Mouse (Mus musculus): Measurements from ENCODE around the gene Tut1. TPM values are rescaled to one million over a fixed set of nuclear protein-coding genes. Genes with fewer than 3 reads are reported as not detected.

Tut1 gene
- polyA plus RNA-seq (2014; fragmentation: Illumina TruSeq; extraction: RNeasy Lipid Tissue Mini Kit (QIAGEN cat#74804); ENCODE audit: insufficient read depth, low read depth, low replicate concordance) = 8.5 TPM

DNA sequence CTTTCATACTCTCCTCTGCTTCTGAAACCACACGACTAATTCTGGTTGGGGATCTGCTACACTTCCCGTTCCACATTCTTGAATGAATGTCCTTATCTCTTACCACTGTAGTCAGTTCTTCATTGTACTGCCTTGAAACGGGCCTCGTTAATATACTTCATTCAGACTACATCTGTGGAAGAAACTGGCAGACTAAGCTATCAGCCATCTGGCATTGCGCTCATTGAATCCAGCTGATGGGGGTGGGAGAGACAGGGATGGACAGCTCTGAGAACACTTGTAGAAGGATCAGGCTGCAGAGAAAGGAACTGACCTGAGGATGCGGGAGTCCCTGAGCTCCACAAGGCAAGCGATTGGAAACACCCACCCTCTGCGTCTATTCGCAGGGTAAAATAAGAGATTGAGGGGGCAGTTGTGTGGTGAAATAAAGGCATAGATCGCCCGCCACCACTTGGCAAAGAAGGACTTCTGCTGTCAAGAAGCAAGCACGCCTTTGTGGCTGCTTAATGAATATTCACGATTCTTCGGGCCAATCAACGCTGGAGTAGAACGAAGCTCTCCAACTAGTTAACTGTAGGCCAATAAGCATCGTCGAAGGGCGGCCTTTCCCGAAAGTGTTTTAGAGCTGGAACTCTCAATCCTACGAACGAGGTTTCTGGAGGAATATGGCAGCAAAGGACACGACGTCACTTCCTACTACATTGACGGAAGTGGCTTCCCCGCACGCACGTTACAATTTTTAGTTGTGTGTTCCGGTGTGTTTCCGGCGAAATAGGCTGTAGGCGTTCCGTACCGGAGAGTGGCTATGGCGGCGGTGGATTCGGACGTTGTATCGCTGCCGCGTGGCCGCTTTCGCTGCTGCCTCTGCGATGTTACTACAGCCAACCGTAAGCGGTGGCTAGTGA, at the start of gene Tut1:
TSS of gene Tut1 (plus strand) at position 713 of the 905 bp plus-strand sequence.

GRCm38 (mm10) chr19:8920073-8920736, 33.4 kb upstream of the Tut1 start, which contains the start of gene B3gat3:
B3gat3 (plus strand) TSS chr19:8920374.

DNA sequence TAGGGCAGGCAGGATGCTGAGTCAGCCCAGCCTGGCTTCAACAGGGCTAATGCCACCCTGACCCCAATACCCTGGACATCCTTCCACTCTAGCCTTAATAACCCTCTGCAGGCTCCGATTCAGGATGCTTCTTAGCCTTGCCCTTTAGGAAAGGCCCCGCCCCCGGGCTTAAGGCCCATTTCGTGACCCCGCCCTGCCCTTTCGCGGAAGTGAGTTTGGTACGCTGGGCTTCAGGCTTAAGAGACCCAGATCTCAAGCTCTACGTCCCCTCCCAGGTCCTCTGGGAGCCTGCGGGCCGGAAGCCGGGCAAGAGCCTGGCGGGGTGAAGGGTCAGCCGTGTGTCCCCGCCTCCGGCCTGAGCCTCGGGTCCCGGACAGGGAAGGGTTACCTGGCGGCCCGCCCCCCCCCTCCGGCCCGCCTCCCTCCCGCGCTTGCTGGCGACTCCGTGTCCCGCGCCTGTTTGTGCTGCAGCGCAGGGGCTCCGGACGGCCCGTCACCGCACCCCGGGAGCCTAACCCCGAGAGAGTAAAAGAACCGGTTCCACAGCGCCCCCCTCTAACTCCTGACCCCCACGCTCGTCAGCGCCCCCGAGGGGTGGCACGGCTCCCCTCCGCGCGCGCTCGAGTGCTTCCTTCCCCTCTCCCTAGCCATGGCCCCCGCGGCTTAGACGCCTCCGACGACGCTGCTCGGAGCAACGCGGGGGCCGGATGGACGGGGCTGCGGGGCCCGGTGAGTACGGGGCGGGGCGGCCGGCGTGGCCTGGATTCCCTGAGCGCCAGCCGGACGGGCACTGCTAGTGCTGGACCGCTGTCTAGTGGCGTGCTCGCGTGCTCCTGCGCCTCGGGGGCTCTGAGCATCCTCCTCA, 24.2 kb upstream of the Tut1 start, which contains the start of the genes Rom1 and Eml3:
TSS of gene Rom1 (minus strand) at position 133 of the 865 bp plus-strand sequence.
TSS of gene Eml3 (plus strand) at position 329 of the 865 bp plus-strand sequence.

GRCm38 (mm10) chr19:8941515-8942217, 12.0 kb upstream of the Tut1 start, which contains the start of gene Mta2:
Mta2 (plus strand) TSS chr19:8941875.

GRCm38 (mm10) chr19:8966590-8967372, 13.1 kb downstream of the Tut1 start, which contains the start of gene Eef1g:
Eef1g (plus strand) TSS chr19:8967041.

DNA sequence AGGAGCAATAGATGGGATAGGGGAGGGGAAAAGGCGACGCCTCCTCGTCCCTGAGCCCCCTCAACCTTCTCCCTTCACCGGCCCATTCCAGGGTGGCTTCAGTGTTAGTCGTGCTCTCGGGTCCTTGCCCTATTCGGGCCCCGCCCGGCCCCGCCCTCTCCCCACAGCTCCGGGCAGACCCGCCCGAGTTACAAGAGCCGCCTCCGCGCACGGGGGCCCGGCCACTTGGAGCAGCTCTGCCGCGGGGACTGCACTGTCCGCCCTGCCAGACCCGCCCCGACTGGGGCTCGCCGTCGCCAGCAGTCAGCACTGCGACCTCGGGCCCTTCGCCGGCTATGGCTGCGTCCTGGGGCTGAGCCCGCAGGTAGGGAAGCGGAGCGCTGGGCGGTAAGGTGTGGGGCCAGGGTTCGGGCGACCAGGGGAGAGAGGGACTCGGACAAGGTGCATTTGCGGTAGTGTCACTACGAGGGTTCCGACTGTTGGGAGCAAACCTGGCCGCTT, 35.5 kb downstream of the Tut1 start, which contains the start of gene Ahnak:
TSS of gene Ahnak (plus strand) at position 219 of the 501 bp plus-strand sequence.

Other genes with a start within 250 kb of the Tut1 start
- gene Slc3a2, start 230.5 kb upstream of the Tut1 start, polyA plus RNA-seq (2014; fragmentation: Illumina TruSeq; extraction: RNeasy Lipid Tissue Mini Kit (QIAGEN cat#74804); ENCODE audit: insufficient read depth, low read depth, low replicate concordance) = 184 TPM
- 29.3 TPM for gene Wdr74, start 218.0 kb upstream of the Tut1 start, polyA plus RNA-seq (2014; fragmentation: Illumina TruSeq; extraction: RNeasy Lipid Tissue Mini Kit (QIAGEN cat#74804); ENCODE audit: insufficient read depth, low read depth, low replicate concordance)
- not detected for gene 1700092M07Rik, start 213.1 kb upstream of the Tut1 start, polyA plus RNA-seq (2014; fragmentation: Illumina TruSeq; extraction: RNeasy Lipid Tissue Mini Kit (QIAGEN cat#74804); ENCODE audit: insufficient read depth, low read depth, low replicate concordance)
- 52.5 TPM for gene Stx5a, start 212.4 kb upstream of the Tut1 start, polyA plus RNA-seq (2014; fragmentation: Illumina TruSeq; extraction: RNeasy Lipid Tissue Mini Kit (QIAGEN cat#74804); ENCODE audit: insufficient read depth, low read depth, low replicate concordance)
- 135 TPM for gene Nxf1, start 196.8 kb upstream of the Tut1 start, polyA plus RNA-seq (2014; fragmentation: Illumina TruSeq; extraction: RNeasy Lipid Tissue Mini Kit (QIAGEN cat#74804); ENCODE audit: insufficient read depth, low read depth, low replicate concordance)
- gene Tmem223, start 182.9 kb upstream of the Tut1 start, polyA plus RNA-seq (2014; fragmentation: Illumina TruSeq; extraction: RNeasy Lipid Tissue Mini Kit (QIAGEN cat#74804); ENCODE audit: insufficient read depth, low read depth, low replicate concordance) = 124 TPM
- 59.3 TPM for gene Tmem179b, start 179.4 kb upstream of the Tut1 start, polyA plus RNA-seq (2014; fragmentation: Illumina TruSeq; extraction: RNeasy Lipid Tissue Mini Kit (QIAGEN cat#74804); ENCODE audit: insufficient read depth, low read depth, low replicate concordance)
- gene Taf6l, start 167.4 kb upstream of the Tut1 start, polyA plus RNA-seq (2014; fragmentation: Illumina TruSeq; extraction: RNeasy Lipid Tissue Mini Kit (QIAGEN cat#74804); ENCODE audit: insufficient read depth, low read depth, low replicate concordance) = 4.5 TPM
- 97.1 TPM for gene Polr2g, start 155.3 kb upstream of the Tut1 start, polyA plus RNA-seq (2014; fragmentation: Illumina TruSeq; extraction: RNeasy Lipid Tissue Mini Kit (QIAGEN cat#74804); ENCODE audit: insufficient read depth, low read depth, low replicate concordance)
- gene Zbtb3, start 151.3 kb upstream of the Tut1 start, polyA plus RNA-seq (2014; fragmentation: Illumina TruSeq; extraction: RNeasy Lipid Tissue Mini Kit (QIAGEN cat#74804); ENCODE audit: insufficient read depth, low read depth, low replicate concordance) = 1.6 TPM
- gene Ttc9c, start 134.5 kb upstream of the Tut1 start, polyA plus RNA-seq (2014; fragmentation: Illumina TruSeq; extraction: RNeasy Lipid Tissue Mini Kit (QIAGEN cat#74804); ENCODE audit: insufficient read depth, low read depth, low replicate concordance) = 10.6 TPM
- 37.3 TPM for gene Hnrnpul2, start 133.8 kb upstream of the Tut1 start, polyA plus RNA-seq (2014; fragmentation: Illumina TruSeq; extraction: RNeasy Lipid Tissue Mini Kit (QIAGEN cat#74804); ENCODE audit: insufficient read depth, low read depth, low replicate concordance)
- gene AC129217.1, start 124.1 kb upstream of the Tut1 start, polyA plus RNA-seq (2014; fragmentation: Illumina TruSeq; extraction: RNeasy Lipid Tissue Mini Kit (QIAGEN cat#74804); ENCODE audit: insufficient read depth, low read depth, low replicate concordance) = not detected
- gene Bscl2, start 116.4 kb upstream of the Tut1 start, polyA plus RNA-seq (2014; fragmentation: Illumina TruSeq; extraction: RNeasy Lipid Tissue Mini Kit (QIAGEN cat#74804); ENCODE audit: insufficient read depth, low read depth, low replicate concordance) = 60.1 TPM
- not detected for gene Gng3, start 114.7 kb upstream of the Tut1 start, polyA plus RNA-seq (2014; fragmentation: Illumina TruSeq; extraction: RNeasy Lipid Tissue Mini Kit (QIAGEN cat#74804); ENCODE audit: insufficient read depth, low read depth, low replicate concordance)
- gene Lrrn4cl, start 103.1 kb upstream of the Tut1 start, polyA plus RNA-seq (2014; fragmentation: Illumina TruSeq; extraction: RNeasy Lipid Tissue Mini Kit (QIAGEN cat#74804); ENCODE audit: insufficient read depth, low read depth, low replicate concordance) = 1.6 TPM
- gene Ubxn1, start 82.4 kb upstream of the Tut1 start, polyA plus RNA-seq (2014; fragmentation: Illumina TruSeq; extraction: RNeasy Lipid Tissue Mini Kit (QIAGEN cat#74804); ENCODE audit: insufficient read depth, low read depth, low replicate concordance) = 167 TPM
- gene Uqcc3, start 72.9 kb upstream of the Tut1 start, polyA plus RNA-seq (2014; fragmentation: Illumina TruSeq; extraction: RNeasy Lipid Tissue Mini Kit (QIAGEN cat#74804); ENCODE audit: insufficient read depth, low read depth, low replicate concordance) = 59.1 TPM
- 19.9 TPM for gene Lbhd1, start 70.1 kb upstream of the Tut1 start, polyA plus RNA-seq (2014; fragmentation: Illumina TruSeq; extraction: RNeasy Lipid Tissue Mini Kit (QIAGEN cat#74804); ENCODE audit: insufficient read depth, low read depth, low replicate concordance)
- not detected for gene Gm49403, start 69.9 kb upstream of the Tut1 start, polyA plus RNA-seq (2014; fragmentation: Illumina TruSeq; extraction: RNeasy Lipid Tissue Mini Kit (QIAGEN cat#74804); ENCODE audit: insufficient read depth, low read depth, low replicate concordance)
- 54.1 TPM for gene 1810009A15Rik, start 65.0 kb upstream of the Tut1 start, polyA plus RNA-seq (2014; fragmentation: Illumina TruSeq; extraction: RNeasy Lipid Tissue Mini Kit (QIAGEN cat#74804); ENCODE audit: insufficient read depth, low read depth, low replicate concordance)
- gene Gm49416, start 64.9 kb upstream of the Tut1 start, polyA plus RNA-seq (2014; fragmentation: Illumina TruSeq; extraction: RNeasy Lipid Tissue Mini Kit (QIAGEN cat#74804); ENCODE audit: insufficient read depth, low read depth, low replicate concordance) = not detected
- gene Ints5, start 60.8 kb upstream of the Tut1 start, polyA plus RNA-seq (2014; fragmentation: Illumina TruSeq; extraction: RNeasy Lipid Tissue Mini Kit (QIAGEN cat#74804); ENCODE audit: insufficient read depth, low read depth, low replicate concordance) = 8.7 TPM
- 51.6 TPM for gene Ganab, start 55.8 kb upstream of the Tut1 start, polyA plus RNA-seq (2014; fragmentation: Illumina TruSeq; extraction: RNeasy Lipid Tissue Mini Kit (QIAGEN cat#74804); ENCODE audit: insufficient read depth, low read depth, low replicate concordance)
- gene B3gat3, start 33.5 kb upstream of the Tut1 start, polyA plus RNA-seq (2014; fragmentation: Illumina TruSeq; extraction: RNeasy Lipid Tissue Mini Kit (QIAGEN cat#74804); ENCODE audit: insufficient read depth, low read depth, low replicate concordance) = 54.5 TPM
- 6.0 TPM for gene Rom1, start 24.5 kb upstream of the Tut1 start, polyA plus RNA-seq (2014; fragmentation: Illumina TruSeq; extraction: RNeasy Lipid Tissue Mini Kit (QIAGEN cat#74804); ENCODE audit: insufficient read depth, low read depth, low replicate concordance)
- 17.3 TPM for gene Eml3, start 24.3 kb upstream of the Tut1 start, polyA plus RNA-seq (2014; fragmentation: Illumina TruSeq; extraction: RNeasy Lipid Tissue Mini Kit (QIAGEN cat#74804); ENCODE audit: insufficient read depth, low read depth, low replicate concordance)
- 43.6 TPM for gene Mta2, start 12.0 kb upstream of the Tut1 start, polyA plus RNA-seq (2014; fragmentation: Illumina TruSeq; extraction: RNeasy Lipid Tissue Mini Kit (QIAGEN cat#74804); ENCODE audit: insufficient read depth, low read depth, low replicate concordance)
- gene Eef1g, start 13.2 kb downstream of the Tut1 start, polyA plus RNA-seq (2014; fragmentation: Illumina TruSeq; extraction: RNeasy Lipid Tissue Mini Kit (QIAGEN cat#74804); ENCODE audit: insufficient read depth, low read depth, low replicate concordance) = 297 TPM
- 67.3 TPM for gene Ahnak, start 35.4 kb downstream of the Tut1 start, polyA plus RNA-seq (2014; fragmentation: Illumina TruSeq; extraction: RNeasy Lipid Tissue Mini Kit (QIAGEN cat#74804); ENCODE audit: insufficient read depth, low read depth, low replicate concordance)
- gene Scgb1a1, start 134.1 kb downstream of the Tut1 start, polyA plus RNA-seq (2014; fragmentation: Illumina TruSeq; extraction: RNeasy Lipid Tissue Mini Kit (QIAGEN cat#74804); ENCODE audit: insufficient read depth, low read depth, low replicate concordance) = 187,175 TPM
- 5.4 TPM for gene Asrgl1, start 181.8 kb downstream of the Tut1 start, polyA plus RNA-seq (2014; fragmentation: Illumina TruSeq; extraction: RNeasy Lipid Tissue Mini Kit (QIAGEN cat#74804); ENCODE audit: insufficient read depth, low read depth, low replicate concordance)